Mouse (Mus musculus) left cerebral cortex, adult 2 months (tissue): ENCODE results near the gene Atat1. TPM values are rescaled to one million over a fixed set of nuclear protein-coding genes. Genes with fewer than 3 reads are reported as not detected.
A peak's percentile ranks its signal among the peaks of the same experiment; 100 is the strongest.

Source experiments
- DNase-seq, 2 experiments: peaks; one replicate each; pipeline ENCODE4 v3.0.0; 2021 to 2022; ENCODE audit warnings: low spot score in 2 of 2, mixed read lengths in 1 of 2; ENCODE audit errors: extremely low spot score in 1 of 2
- H3K27ac ChIP-seq: fragments of 200-600 bp; 2 replicates; pipeline ENCODE4 v1.8.1; 2022
- H3K4me3 ChIP-seq: fragments of 200-600 bp; 2 replicates; pipeline ENCODE4 v1.8.1; 2022
- CTCF ChIP-seq: fragments of 200-600 bp; IDR thresholded peaks from 2 replicates; pipeline ENCODE4 v1.8.1; 2022; ENCODE audit warnings: antibody characterized with exemption, mild to moderate bottlenecking, moderate library complexity
- intact Hi-C: fragments of 180-260 bp; cut with DNase I; formaldehyde crosslinking; loops from one replicate; pipeline ENCODE4 v1.15.1; 2025
- total RNA-seq, 2 experiments: library from RNA; stranded (reverse); gene quantifications; 2 replicates each; pipeline ENCODE4 v1.2.3; 2021

The Atat1 gene
- total RNA-seq, 2 experiments from 2014 or later = 51.8 to 63.6 TPM

- intact Hi-C loops = no loop called here
- peak overlapping the region; percentile 71 for H3K4me3 ChIP-seq
- no peak for TF ChIP-seq CTCF
- DNase-seq = no peak
- H3K27ac ChIP-seq = peak overlapping the region; percentile 76
These were observed 40.4 kb downstream of the Atat1 start for GRCm38 (mm10) chr17:35869346-35870067.

DNA sequence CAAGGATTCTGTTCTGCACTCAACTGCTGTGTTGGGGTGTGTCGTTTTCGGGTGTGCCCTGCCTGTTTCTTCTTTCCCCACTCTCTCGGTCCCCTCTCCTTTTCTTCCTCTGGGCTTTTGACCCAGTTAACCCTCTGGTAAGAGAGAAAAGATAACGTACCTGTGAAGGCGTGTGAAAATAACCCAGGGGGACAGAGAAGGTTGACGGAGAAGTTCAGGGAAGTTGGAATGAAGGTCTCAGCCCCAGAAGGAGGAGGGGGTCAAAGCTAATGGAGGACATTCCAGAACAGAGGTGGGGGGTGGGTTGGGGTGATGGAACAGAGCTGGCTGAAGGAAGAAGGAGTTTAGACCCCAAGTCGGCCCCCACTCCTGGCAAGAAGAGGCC is 40.9 kb downstream of the Atat1 start:
- H3K4me3 ChIP-seq = peak overlapping the region; percentile 71
- intact Hi-C loops = no loop called here
- peak overlapping the region; percentile 76 for H3K27ac ChIP-seq
- TF ChIP-seq CTCF = no peak
- DNase-seq = no peak

DNA sequence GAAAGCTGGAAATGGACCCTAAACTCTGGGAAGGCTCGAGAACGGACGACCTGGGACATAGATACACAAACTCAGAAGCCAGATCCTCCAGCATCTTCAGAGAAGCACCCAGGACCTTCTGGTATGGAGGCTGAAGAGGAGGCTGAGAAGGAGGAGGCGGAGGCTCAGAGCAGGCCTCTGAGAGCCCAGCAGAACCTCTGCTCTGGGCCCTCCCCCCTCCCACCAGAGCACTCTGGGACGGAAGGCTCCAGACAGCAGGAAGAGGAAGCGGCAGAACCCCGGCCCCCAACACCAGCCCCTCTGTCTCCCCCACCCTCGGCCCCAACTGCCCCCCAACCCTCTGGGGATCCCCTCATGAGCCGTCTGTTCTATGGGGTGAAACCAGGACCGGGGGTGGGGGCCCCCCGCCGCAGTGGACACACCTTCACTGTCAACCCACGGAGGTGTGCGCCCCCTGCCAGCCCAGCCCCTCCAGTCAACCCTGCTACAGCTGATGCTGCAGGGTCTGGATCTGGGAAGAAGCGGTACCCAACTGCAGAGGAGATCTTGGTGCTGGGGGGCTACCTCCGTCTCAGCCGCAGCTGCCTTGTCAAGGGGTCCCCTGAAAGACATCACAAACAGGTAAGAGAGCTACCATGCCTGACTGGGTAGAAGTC is 41.6 kb downstream of the Atat1 start:
- intact Hi-C loops = no loop called here
- no peak for DNase-seq
- peak overlapping the region; percentile 76 for H3K27ac ChIP-seq
- TF ChIP-seq CTCF = no peak
- peak overlapping the region; percentile 71 for H3K4me3 ChIP-seq

GRCm38 (mm10) chr17:35866911-35867890 is 42.7 kb downstream of the Atat1 start:
- Histone ChIP-seq H3K27ac (peak overlapping the region; percentile 87), H3K4me3 (peak overlapping the region; percentile 71)
- intact Hi-C loops = no loop called here
- TF ChIP-seq CTCF = peak; percentile 31
- DNase-seq = no peak

DNA sequence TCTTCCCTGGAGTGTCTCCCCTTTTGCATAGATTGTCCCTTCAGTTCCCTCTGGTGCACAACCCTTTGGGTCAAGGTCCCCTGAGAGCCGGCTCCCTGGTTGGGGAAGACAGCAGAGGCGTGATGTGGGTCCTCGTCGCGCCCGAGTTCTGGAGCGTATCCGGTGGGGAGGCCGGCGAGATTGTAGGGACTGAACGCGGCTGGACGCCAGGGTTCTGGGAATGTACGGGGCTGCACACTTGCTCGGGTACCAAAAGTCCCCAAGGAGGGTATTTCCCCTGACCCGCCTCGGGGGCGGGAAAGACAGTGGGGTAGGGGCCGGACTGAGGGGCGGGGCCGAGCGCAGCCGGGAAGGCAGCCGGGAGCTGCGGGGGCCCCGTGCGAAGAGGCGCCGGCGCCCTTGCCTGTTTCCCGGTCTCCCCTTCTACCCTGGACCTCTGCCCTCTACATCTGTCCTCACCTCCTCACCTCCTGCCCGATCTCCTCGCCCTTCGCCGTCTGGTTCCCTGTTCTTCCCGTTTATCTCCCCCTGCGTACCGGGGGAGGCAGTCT is 43.5 kb downstream of the Atat1 start:
- peak overlapping the region; percentile 87 for H3K27ac ChIP-seq
- intact Hi-C loops = no loop called here
- no peak for TF ChIP-seq CTCF
- no peak for DNase-seq
- H3K4me3 ChIP-seq = peak overlapping the region; percentile 71

- intact Hi-C loops = no loop called here
- DNase-seq = no peak
These were observed 44.2 kb downstream of the Atat1 start, which contains the start of gene Ppp1r18 for GRCm38 (mm10) chr17:35865481-35866280. Ppp1r18 (plus strand) TSS chr17:35865593.

DNA sequence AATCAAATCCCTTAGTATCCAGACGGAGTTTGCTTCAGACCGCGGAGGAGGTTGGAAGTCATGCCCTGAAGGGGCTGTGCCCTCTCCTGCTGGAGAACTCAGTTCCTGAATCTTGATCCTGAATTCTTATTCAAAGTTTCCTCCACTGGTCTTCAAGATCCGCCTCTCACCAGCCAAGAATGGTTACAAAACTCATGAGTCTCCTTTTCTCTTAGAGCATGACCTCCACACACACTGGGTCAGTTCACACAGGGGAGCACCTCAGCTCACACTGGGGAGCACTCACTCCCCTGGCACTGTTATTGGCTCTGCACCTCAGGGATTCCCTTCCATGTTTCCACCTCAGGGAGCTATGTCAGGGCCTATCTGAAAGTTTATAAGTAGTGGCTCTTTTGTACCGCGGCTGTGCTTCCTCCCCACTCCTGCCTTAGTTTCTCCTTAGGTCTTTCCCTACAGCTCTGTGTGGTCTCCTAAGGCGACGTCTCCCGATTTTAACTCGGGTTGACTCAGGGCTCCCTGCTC is 45.0 kb downstream of the Atat1 start:
- no peak for DNase-seq
- no peak overlapping the region for H3K27ac ChIP-seq
- no peak for TF ChIP-seq CTCF
- intact Hi-C loops = no loop called here
- H3K4me3 ChIP-seq = peak overlapping the region; percentile 71

More at GRCm38 (mm10) chr17:35865481-35866280, 44.2 kb downstream of the Atat1 start, which contains the start of gene Ppp1r18:
- Histone ChIP-seq H3K4me3 (peak within 1 kb of the TSS; percentile 71), H3K27ac (peak within 1 kb of the TSS; percentile 87)
- no peak for TF ChIP-seq CTCF

- DNase-seq = peak; percentile 85 to 89
- Histone ChIP-seq H3K27ac (peak within 1 kb of the TSS; percentile 51), H3K4me3 (peak within 1 kb of the TSS; percentile 97)
- peak; percentile 33 for TF ChIP-seq CTCF
- intact Hi-C loops = loop anchor here (2.0 kb wide), 1 partner anchor 21 kb away; the partner anchor contains the start of gene Mdc1
These were observed 48.5 kb downstream of the Atat1 start, which contains the start of gene Nrm for GRCm38 (mm10) chr17:35861198-35861857. Nrm (plus strand) TSS chr17:35861318.

- Histone ChIP-seq H3K4me3 (peak overlapping the region; percentile 97), H3K27ac (peak overlapping the region; percentile 51)
- intact Hi-C loops = loop anchor here (2.0 kb wide), 1 partner anchor 20 kb away; the partner anchor contains the start of gene Mdc1
- no peak for TF ChIP-seq CTCF
- DNase-seq = no peak
These were observed 49.1 kb downstream of the Atat1 start for GRCm38 (mm10) chr17:35860831-35861197.

DNA sequence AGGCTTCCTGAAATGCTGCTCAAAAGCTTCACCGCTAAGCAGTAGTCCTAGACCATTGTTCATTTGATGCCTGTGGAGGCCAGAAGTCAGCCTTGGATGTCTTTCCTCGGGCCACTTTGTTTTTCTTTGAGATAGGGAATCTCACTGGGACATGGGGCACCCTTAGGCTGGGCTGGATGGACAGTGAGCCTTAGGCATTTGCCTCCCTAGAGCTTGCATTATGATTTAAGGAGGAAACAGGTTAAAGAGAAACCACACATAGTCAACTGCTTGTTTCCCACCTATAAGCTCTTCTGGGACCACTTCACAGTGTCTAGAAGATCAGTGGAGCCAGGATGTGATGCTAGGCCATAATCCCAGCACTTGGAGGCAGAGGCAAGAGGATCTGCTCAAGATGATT is 50.0 kb downstream of the Atat1 start:
- intact Hi-C loops = loop anchor here (2.0 kb wide), 1 partner anchor 19 kb away; the partner anchor contains the start of gene Mdc1
- DNase-seq = no peak
- H3K27ac ChIP-seq = no peak overlapping the region
- no peak for TF ChIP-seq CTCF
- H3K4me3 ChIP-seq = no peak overlapping the region
